Mouse (Mus musculus) yolk sac, embryonic 10.5 days (tissue): ENCODE results near the gene D17Wsu92e.
"Not testable (repeated sequence)": the region's sequence is repeated elsewhere in the genome, so short reads cannot be mapped to it uniquely, and the experiment has no call there.

Experiments
- DNase-seq: peaks from one replicate; pipeline ENCODE4 v3.0.0-alpha.2; 2017; ENCODE audit warnings: low spot score

Gene D17Wsu92e

GRCm38 (mm10) chr17:27820568-27821406, at the start of gene D17Wsu92e:
D17Wsu92e (minus strand) TSS chr17:27820648.
- peak; percentile 99 for DNase-seq

GRCm38 (mm10) chr17:27866737-27867136, 46.3 kb upstream of the D17Wsu92e start:
- no peak for DNase-seq

GRCm38 (mm10) chr17:27865461-27865860, 45.0 kb upstream of the D17Wsu92e start:
- no peak for DNase-seq

- DNase-seq = no peak
Observed at GRCm38 (mm10) chr17:27859131-27859530, 38.7 kb upstream of the D17Wsu92e start.

- no peak for DNase-seq
Observed at GRCm38 (mm10) chr17:27857649-27858475, 37.4 kb upstream of the D17Wsu92e start.

- peak; percentile 81 for DNase-seq
Observed at GRCm38 (mm10) chr17:27856798-27857648, 36.6 kb upstream of the D17Wsu92e start.

- peak; percentile 87 for DNase-seq
Observed at GRCm38 (mm10) chr17:27856265-27856797, 35.9 kb upstream of the D17Wsu92e start, which contains the start of gene Uhrf1bp1. Uhrf1bp1 (plus strand) TSS chr17:27856441.

GRCm38 (mm10) chr17:27851076-27851475, 30.6 kb upstream of the D17Wsu92e start:
- no peak for DNase-seq

GRCm38 (mm10) chr17:27848351-27848750, 27.9 kb upstream of the D17Wsu92e start:
- no peak for DNase-seq

- peak; percentile 94 for DNase-seq
Observed at GRCm38 (mm10) chr17:27839469-27840252, 19.2 kb upstream of the D17Wsu92e start.

- not testable (repeated sequence) for DNase-seq
Observed at GRCm38 (mm10) chr17:27837850-27838249, 17.4 kb upstream of the D17Wsu92e start, which contains the start of gene Snrpc. Snrpc (plus strand) TSS chr17:27838150.

- DNase-seq = no peak
Observed at GRCm38 (mm10) chr17:27830411-27830810, 10.0 kb upstream of the D17Wsu92e start.

- no peak for DNase-seq
Observed at GRCm38 (mm10) chr17:27827511-27827910, 7.1 kb upstream of the D17Wsu92e start.

- peak; percentile 43 for DNase-seq
Observed at GRCm38 (mm10) chr17:27826908-27827383, 6.5 kb upstream of the D17Wsu92e start.

GRCm38 (mm10) chr17:27825984-27826905, 5.8 kb upstream of the D17Wsu92e start:
- DNase-seq = peak; percentile 86

GRCm38 (mm10) chr17:27825539-27825938, 5.1 kb upstream of the D17Wsu92e start:
- DNase-seq = no peak

GRCm38 (mm10) chr17:27824941-27825340, 4.5 kb upstream of the D17Wsu92e start:
- no peak for DNase-seq

GRCm38 (mm10) chr17:27823142-27823905, 2.9 kb upstream of the D17Wsu92e start:
- no peak for DNase-seq
